Mouse (Mus musculus): ENCODE measurements around the gene Frmd4b.
"Not testable (repeated sequence)": the region's sequence is repeated elsewhere in the genome, so short reads cannot be mapped to it uniquely, and the experiment has no call there.

Gene Frmd4b

GRCm38 (mm10) chr6:97419771-97420446 lies 197.4 kb downstream of the Frmd4b start:
- DNase-seq (ENCODE audit: low read depth, low spot score), result no peak

DNA sequence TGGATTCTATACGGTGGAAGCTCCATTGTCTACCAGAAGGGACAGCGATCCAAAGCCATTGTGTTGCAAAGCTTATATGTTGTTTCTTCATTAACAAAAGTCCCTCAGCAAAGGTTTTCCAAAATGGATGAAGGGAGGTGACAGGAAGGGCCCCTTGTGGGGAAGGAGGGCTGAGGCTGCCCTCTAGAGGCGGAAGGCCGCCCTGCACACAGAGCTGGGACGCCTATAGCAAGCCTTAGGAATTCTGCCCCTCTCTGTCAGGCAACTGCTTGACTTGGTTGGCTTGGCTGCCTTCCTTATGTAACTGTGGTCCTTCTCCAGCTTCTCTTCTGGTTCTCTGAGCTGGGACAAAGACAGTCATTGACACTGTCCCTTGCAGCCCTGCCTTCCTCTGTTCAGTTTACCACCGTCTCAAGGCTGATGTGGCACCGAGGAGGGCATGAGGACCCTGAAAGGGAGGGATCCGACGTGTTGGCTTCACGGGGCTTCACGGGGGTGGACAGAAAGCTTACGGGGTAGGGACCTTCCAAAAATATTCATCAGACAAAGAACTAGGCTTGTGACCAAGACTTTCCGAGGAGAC lies 200.3 kb downstream of the Frmd4b start:
- DNase-seq (ENCODE audit: low read depth, low spot score), result no peak

GRCm38 (mm10) chr6:97415578-97415977 lies 201.8 kb downstream of the Frmd4b start:
- not testable (repeated sequence) for DNase-seq (ENCODE audit: low read depth, low spot score)

DNA sequence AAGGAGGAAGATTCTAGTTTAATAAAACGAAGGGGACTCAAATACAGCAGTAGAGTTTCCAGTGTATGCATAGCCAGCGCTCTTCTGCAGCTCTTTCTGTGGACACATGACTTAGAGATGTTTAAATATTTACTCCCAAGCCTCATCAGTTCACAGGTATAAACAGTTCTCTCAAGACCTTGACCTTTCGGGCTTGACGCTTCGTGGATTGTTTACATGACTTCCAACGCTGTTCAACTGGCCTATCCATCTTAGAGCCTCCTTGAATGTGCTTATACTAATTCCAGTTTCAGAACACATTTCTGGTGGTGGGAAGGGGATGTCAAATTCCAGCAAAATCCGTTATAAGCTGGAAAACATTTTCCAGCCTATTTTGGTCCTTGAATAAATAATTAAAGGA lies 203.9 kb downstream of the Frmd4b start:
- no peak for DNase-seq (ENCODE audit: low read depth, low spot score)

GRCm38 (mm10) chr6:97412403-97412802 lies 204.9 kb downstream of the Frmd4b start:
- no peak for DNase-seq (ENCODE audit: low read depth, low spot score)

DNA sequence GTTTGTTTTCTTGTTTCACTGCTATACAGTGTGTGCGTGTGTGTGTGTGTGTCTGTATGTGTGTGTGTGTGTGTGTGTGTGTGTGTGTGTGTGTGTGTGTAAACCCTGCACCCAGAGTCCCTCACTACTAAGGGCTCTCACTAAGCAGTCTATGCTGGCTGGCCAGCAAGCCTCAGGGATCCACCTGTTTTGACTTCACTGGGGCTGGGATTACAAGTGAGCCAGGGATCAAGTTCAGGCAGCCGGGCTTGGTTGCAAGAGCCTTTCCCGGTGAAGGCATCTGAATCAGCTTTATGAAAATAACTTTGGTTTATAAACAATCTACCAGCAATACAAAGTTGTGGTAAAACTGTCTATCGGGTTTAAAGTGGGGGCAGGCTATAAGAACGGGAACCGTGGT lies 206.0 kb downstream of the Frmd4b start:
- no peak for DNase-seq (ENCODE audit: low read depth, low spot score)

GRCm38 (mm10) chr6:97409467-97410239 lies 207.7 kb downstream of the Frmd4b start:
- no peak for DNase-seq (ENCODE audit: low read depth, low spot score)

- DNase-seq (ENCODE audit: low read depth, low spot score), result no peak
These were observed 209.4 kb downstream of the Frmd4b start for GRCm38 (mm10) chr6:97407914-97408313.

DNA sequence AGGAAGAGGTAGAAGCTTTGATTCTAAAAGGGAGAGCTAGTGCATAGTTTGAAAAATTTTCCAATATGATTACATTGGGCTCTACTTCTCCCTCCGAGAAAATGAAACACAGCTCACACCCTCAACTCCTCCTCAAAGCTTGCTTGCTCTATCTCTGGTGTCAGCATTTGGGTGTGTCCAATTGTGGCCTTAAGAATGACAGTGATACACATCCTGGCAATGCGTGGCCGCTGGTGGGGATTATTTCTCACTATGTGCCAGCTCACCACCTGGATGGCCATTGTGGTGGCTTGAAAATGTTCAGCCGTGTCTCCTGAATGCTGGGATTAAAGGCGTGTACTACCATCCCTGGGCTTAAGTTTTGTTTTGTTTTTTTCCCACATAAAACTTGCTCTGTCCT lies 209.9 kb downstream of the Frmd4b start:
- DNase-seq (ENCODE audit: low read depth, low spot score), result no peak

DNA sequence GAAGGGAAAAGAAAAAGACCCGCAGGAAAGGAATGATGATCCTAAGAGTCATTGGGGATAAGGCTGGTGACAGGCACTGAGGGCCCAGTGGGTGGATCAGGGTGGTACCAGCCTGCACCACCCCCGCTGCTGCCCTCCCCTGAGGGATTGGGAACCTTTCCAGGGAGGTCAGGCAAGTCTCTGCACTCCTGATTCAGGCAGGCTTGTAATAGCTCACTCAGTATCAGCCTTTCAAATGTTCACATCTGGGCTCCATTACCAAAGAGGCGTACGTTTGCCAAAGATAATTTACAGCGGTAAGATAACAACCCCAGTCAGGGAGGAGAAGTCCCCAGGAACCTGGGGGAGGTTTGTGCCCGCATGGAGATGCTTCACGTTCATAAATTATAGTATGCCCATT lies 212.0 kb downstream of the Frmd4b start:
- DNase-seq (ENCODE audit: low read depth, low spot score), result no peak

DNA sequence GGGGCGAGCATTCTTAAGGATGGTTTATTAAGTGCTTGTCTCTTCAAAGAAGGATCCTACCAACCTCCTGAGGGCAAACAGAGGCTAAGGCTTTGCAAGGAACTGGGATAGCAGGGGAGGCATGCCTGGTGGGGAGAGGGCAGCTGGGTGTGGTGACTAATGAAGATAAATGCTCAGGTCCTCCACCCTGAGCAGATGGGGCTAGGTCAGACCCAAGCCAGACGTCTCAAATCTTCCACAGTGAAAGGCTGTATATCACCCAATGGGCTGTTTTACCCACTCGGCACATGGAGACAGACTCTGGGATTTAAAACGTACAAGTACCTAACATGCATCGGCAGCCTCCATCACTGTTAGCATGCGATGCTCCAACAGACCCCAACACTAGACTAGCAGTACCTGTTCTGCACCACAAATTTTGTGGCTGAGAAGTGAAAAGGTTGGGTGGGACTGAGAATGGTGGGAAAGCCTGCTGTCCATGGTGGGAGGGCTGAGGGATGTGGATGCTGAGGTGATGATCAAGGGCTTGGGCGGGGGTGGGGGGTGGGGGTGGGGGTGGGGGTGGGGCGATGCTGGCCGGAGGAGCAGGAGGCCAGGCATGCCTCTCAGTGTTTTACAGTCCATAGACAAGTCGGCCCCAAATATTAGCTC lies 214.4 kb downstream of the Frmd4b start:
- DNase-seq (ENCODE audit: low read depth, low spot score), result no peak

DNA sequence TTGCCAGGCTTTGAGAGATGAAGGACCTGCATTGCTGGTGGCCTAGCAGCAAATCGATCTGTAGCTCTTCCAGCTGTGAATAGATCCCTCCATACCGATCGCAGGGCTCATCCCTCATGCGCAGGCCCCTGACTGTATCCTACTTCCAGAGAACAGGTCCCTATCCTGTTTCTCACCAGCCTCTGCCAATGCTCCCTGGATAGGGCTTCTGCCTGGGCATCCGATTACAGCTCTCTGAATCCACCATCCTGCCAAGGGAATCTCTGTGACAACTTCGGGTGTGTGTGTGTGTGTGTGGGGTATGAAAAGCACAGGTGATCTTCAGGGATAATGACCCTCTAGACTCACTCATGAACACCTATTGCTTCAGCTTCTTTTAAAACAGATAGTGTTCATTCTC lies 216.9 kb downstream of the Frmd4b start:
- no peak for DNase-seq (ENCODE audit: low read depth, low spot score)

DNA sequence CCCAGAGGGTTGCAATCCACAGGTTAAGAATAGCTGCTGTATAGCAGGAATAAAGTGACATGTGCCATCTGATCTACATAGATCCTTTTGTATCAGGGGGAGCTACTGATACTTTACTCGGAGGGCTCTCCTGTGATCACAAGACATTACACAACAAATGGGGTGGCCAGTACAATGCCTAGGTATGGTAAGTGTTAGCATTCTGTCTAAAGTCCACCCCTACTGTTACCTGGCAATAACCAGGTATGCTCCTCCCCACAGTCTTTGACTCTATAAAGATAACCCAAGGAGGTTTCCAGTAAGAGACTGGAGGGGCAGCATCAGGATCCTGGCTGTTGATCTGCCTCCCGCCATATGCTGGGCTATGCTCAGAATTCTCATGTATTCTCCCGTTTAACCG lies 219.4 kb downstream of the Frmd4b start:
- DNase-seq (ENCODE audit: low read depth, low spot score), result no peak

DNA sequence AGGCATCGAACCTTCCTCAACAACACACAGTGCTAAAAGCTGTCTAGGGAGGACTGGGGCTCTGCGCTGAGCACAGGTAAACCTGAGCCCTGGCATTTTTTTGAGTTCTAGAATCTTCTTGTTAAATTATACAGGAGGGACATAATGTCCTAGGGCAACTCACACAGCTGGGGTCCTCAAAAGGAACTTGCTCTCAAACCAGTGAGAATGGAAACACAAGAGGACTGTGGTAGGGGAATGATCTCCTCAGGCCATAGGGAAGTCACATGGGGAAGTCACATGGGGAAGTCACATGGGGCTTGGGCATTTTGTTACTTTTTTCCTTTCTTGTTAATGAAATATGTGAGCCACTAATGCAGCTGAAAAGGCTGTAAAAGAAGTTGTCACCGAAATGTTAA lies 220.4 kb downstream of the Frmd4b start:
- no peak for DNase-seq (ENCODE audit: low read depth, low spot score)

DNA sequence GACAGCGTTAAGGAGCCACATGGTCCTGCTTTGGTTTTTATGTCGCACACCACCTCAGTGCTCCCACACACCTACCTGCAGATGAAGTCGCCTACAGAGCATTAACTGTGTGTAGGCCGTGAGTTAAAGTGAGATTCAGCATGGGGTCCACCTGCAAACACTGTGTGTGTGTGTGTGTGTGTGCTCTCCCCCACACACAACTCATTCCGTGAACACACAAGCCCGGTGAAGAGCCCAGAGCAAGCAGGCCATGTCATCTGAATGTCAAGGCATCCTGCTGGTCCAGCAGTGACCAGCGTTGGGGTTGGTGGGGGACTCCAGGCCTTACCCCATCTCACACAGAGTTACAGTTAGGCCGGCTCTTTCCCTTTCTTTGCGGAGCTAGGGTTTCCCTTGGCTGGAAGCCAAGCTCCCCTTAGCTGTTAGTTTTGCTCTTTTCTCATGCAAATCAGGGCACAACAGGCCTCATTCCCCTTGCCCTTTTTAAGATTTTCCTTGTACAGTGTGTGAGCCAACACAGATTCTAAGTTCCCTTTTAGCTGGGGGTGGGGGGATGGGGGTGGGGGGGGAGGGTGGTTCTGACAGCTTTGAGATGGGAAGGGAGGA lies 220.9 kb downstream of the Frmd4b start:
- DNase-seq (ENCODE audit: low read depth, low spot score), result no peak

- DNase-seq (ENCODE audit: low read depth, low spot score), result no peak
These were observed 221.6 kb downstream of the Frmd4b start for GRCm38 (mm10) chr6:97395477-97396350.

GRCm38 (mm10) chr6:97394473-97395075 lies 222.8 kb downstream of the Frmd4b start:
- no peak for DNase-seq (ENCODE audit: low read depth, low spot score)

DNA sequence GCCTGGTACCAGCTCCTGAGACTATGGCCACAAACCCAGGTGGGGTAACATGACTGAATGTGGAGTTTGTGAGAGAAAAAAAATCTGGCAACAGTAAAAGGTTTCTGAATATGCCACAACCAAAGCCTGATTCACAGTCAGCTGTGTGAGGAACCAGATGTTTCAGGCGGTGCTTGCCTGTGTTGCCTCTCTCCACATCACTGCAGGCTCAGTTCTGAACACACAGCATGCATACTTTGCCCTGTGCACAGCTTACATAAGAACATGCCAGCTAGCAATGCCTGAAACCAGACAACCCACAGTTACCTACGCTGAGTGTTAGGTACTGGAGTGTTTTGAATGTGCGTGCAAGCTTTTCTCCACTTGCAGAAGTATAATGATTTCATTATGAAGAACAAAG lies 224.4 kb downstream of the Frmd4b start:
- no peak for DNase-seq (ENCODE audit: low read depth, low spot score)

GRCm38 (mm10) chr6:97387388-97387787 lies 230.0 kb downstream of the Frmd4b start:
- DNase-seq (ENCODE audit: low read depth, low spot score), result no peak

- DNase-seq (ENCODE audit: low read depth, low spot score), result no peak
These were observed 232.4 kb downstream of the Frmd4b start for GRCm38 (mm10) chr6:97384918-97385317.

DNA sequence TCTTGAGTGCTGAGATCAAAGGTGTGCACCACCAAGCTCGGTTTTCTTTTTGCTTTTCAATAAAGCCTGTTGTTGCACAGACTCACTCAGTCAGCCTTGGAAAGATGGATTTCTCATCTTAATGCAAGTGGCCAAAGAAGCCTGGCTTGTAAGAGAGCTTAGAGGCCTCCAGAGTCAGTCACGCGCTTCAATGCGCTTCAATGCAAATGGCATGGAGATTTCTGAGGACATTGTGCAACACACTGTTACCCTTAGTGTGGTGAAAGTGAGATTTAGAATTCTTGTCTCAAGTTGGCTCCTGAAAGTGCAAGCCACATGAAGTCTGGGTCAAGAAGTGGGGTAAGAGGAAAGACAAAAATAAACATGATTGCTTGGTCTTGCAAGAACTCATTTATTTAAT lies 236.1 kb downstream of the Frmd4b start:
- DNase-seq (ENCODE audit: low read depth, low spot score), result no peak
